Mouse (Mus musculus): ENCODE measurements around the gene Acsl1.

DNA sequence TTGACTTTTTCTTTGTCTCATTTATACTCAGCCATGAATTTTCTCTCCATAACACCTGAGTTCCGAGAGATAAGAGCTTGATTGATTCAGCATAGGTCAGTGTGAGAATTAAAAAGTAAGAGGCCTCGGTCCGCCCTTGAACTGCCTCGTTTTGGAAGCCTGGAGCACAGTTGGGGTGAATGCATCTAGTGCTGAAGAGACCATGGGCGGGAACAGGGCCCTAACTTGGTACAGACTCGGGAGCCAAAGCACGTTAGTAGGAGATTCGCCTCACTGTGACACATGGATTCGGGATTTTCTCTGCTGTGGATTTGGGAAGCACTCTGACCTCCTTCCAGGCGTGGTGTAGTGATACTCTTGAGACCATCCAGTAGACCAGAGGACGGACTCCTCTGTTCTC is 4.6 kb downstream of the Acsl1 start:
- TF ChIP-seq CTCF (IDR thresholded peaks at IDR 0.05; ENCODE audit: borderline replicate concordance, insufficient read depth, low read length) (no peak), POLR2A (IDR thresholded peaks at IDR 0.05; ENCODE audit: low read depth, low read length) (no peak)
